Mouse (Mus musculus) left cerebral cortex, adult 2 months (tissue): Measurements from ENCODE around the gene Slco2a1. TPM values are rescaled to one million over a fixed set of nuclear protein-coding genes. Genes with fewer than 3 reads are reported as not detected.

Experiments used
- DNase-seq, 2 experiments: peaks; one replicate each; pipeline ENCODE4 v3.0.0; 2021 to 2022; ENCODE audit warnings: low spot score in 2 of 2, mixed read lengths in 1 of 2; ENCODE audit errors: extremely low spot score in 1 of 2
- H3K27ac ChIP-seq: fragments of 200-600 bp; 2 replicates; pipeline ENCODE4 v1.8.1; 2022
- H3K4me3 ChIP-seq: fragments of 200-600 bp; 2 replicates; pipeline ENCODE4 v1.8.1; 2022
- CTCF ChIP-seq: fragments of 200-600 bp; IDR thresholded peaks from 2 replicates; pipeline ENCODE4 v1.8.1; 2022; ENCODE audit warnings: antibody characterized with exemption, mild to moderate bottlenecking, moderate library complexity
- intact Hi-C: fragments of 180-260 bp; cut with DNase I; formaldehyde crosslinking; loops from one replicate; pipeline ENCODE4 v1.15.1; 2025
- long read RNA-seq, 2 experiments: library from polyadenylated mRNA; stranded (forward); transcript quantifications; one replicate each; pipeline ENCODE4 v2.0.0; 2021; ENCODE audit warnings: borderline mapping rate in 2 of 2
- total RNA-seq, 2 experiments: library from RNA; stranded (reverse); gene quantifications; 2 replicates each; pipeline ENCODE4 v1.2.3; 2021

The Slco2a1 gene
- total RNA-seq: 1 to 10 TPM in 1 of 2 experiments, under 1 TPM in 1; 0.89 to 1.2 TPM
- long read RNA-seq, experiment 1, full-length matches to known transcripts: 1 of 2 reads
- long read RNA-seq, experiment 1, partial matches to known transcripts: 1 of 2 reads
- long read RNA-seq, experiment 1, other reads (novel, unspliced or antisense): 0 of 2 reads
- long read RNA-seq, experiment 2, full-length matches to known transcripts: 1 of 2 reads
- long read RNA-seq, experiment 2, partial matches to known transcripts: 0 of 2 reads
- long read RNA-seq, experiment 2, other reads (novel, unspliced or antisense): 1 of 2 reads

DNA sequence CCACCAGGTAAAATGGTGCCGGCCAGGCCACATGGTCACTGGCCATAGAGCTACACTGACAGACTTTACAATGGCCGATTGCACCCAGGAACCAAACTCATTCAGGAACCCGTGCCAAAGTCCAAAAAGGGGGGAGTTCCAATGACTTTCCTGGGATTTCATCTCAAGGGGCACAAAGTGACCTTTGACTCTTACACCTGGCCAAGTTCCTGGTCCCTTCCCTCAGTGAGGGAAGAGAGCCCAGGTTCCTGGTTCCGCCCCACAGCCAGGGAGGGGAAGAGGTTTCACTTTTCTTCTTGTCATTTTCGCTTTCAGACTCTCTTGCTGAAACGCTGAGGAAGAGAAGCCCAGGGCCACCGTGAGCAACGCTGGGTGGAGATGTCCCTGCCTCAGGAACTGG, at the start of gene Slco2a1:
Gene Slco2a1 (plus strand): TSS at position 251 of the 400 bp plus-strand sequence.
- no peak within 1 kb of the TSS for H3K4me3 ChIP-seq
- DNase-seq: no peak
- intact Hi-C loops: no loop called here
- TF ChIP-seq CTCF: no peak
- H3K27ac ChIP-seq: no peak within 1 kb of the TSS

DNA sequence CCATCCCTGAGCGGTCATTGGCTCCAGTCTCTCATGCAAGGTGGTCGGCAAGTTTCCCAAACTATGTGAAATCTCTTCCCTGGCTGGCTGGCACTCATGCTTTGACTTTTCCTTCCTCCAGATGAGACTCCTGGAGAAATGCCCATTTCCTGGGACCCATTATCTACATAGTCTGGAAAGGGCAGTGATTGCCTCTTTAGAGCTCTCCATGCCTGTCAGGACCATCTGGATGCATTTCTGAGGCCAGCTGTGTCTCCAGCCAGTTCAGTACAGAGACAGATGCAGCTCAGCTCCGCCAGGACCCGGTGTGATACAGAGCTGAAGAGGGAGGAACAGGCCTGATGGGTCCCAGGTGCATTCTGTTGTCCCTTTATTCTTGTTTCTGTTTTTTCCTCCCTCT, 46.3 kb upstream of the Slco2a1 start:
- no peak overlapping the region for H3K4me3 ChIP-seq
- H3K27ac ChIP-seq: no peak overlapping the region
- intact Hi-C loops: no loop called here
- no peak for DNase-seq
- TF ChIP-seq CTCF: no peak

- intact Hi-C loops: no loop called here
- Histone ChIP-seq H3K27ac (no peak overlapping the region), H3K4me3 (no peak overlapping the region)
- TF ChIP-seq CTCF: no peak
- no peak for DNase-seq
Measured at GRCm38 (mm10) chr9:102944891-102945290, 43.6 kb upstream of the Slco2a1 start.

DNA sequence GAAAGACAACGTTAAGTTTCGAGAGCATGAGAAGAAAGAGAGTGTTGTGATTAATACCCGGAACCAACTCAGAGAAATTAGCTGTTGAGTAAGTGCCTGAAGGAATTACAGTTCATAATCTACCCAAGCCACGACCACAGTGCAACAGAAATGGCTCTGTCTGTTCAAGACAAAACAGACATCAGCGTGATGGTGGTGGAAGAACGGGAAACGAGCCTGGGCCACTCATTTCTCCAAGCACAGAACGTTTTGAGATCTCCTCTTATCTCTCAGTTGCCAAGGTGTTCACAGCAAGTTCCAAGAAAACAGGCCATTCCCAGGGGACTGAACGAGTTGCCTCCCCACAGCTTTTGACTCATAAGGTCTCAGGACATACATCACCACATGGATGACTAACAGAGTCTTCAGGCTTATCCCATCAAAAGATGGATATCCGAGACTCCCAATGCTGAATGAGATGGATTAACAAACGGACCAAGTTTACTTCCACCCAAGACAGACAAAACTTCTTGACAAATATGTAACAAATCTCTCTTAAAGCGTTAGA, 42.0 kb upstream of the Slco2a1 start:
- no peak for TF ChIP-seq CTCF
- DNase-seq: no peak
- intact Hi-C loops: no loop called here
- no peak overlapping the region for H3K27ac ChIP-seq
- H3K4me3 ChIP-seq: no peak overlapping the region

DNA sequence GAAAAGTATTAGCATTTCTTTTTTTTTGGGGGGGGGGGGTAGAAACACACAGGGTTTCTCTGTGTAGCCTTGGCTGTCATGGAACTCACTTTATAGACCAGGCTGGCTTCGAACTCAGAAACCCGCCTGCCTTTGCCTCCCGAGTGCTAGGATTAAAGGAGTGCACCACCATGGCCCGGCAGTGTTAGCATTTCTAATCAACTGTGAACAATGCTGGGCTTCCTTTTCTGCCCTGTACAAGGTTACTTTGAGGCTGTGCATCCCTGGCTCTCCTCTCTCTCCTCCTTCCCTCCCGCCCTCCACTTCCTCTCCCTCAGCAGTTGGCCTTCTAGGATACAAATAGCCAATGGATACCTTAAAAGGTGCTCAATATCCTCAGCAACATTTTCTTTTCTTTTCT, 39.8 kb upstream of the Slco2a1 start:
- no peak overlapping the region for H3K4me3 ChIP-seq

DNA sequence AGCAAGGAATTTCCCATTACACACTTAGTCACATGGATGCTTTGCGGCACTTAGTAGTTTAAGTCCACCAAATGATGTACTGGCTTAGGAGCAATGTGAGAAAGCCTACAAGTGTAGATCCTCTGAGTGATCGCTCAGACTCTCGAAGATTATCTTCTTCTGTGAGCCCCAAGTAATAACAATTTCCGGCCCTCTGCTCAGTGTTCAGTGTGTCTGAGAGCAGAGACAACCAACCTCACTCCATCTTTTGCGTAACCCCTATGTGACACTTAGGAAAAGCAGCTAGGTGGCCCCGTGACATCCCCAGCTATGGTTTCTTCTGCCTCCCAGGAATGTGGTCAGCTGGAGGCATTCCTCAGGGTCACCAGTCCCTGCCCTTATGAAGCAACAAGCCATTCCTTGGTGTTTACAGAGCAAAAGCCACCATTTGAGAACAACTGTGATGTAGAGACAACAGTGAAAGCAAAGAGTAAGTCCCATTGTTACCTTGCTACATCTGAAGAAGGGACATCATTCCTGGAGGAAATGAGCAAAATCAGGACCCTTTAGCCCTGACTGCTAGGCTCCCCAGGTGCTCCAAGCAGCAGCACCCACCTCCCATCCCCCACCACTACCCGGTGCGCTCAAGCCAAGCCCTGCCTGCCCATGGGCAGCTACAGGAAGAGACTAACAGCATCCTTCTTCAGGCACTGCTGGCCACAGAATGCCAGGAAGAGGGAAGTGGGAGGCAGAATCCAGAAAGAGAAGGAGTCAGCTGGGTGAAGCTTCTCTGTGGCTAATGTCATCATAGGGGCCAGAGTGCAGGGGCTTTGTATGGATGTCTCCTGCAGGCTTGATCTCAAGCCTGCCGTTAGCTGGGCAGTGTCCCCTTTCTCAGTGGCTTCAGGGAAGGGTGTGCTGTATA, 37.2 kb upstream of the Slco2a1 start:
- no peak for DNase-seq
- TF ChIP-seq CTCF: no peak
- no peak overlapping the region for H3K27ac ChIP-seq
- no peak overlapping the region for H3K4me3 ChIP-seq
- intact Hi-C loops: no loop called here

More for the DNA sequence above, 39.8 kb upstream of the Slco2a1 start:
- no peak for DNase-seq
- no peak for TF ChIP-seq CTCF
- no peak overlapping the region for H3K27ac ChIP-seq
- intact Hi-C loops: no loop called here

DNA sequence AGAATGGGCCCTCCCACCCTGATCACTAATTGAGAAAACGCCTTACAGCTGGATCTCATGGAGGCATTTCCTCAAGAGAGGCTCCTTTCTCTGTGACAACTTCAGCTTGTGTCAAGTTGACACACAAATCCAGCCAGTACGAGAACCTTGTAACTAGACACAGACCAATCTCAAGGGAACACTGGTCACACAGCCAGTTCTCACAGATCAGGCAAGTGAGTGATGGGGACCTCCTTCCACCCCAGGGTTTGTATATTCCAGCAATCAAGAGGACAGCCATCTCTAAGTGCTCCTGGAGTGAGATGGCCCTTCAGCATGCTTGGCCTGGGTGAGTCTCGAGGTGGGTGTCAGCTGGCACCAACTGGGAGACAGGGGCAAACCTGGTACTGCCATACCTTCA, 32.6 kb upstream of the Slco2a1 start:
- TF ChIP-seq CTCF: no peak
- intact Hi-C loops: no loop called here
- Histone ChIP-seq H3K27ac (no peak overlapping the region), H3K4me3 (no peak overlapping the region)
- no peak for DNase-seq

DNA sequence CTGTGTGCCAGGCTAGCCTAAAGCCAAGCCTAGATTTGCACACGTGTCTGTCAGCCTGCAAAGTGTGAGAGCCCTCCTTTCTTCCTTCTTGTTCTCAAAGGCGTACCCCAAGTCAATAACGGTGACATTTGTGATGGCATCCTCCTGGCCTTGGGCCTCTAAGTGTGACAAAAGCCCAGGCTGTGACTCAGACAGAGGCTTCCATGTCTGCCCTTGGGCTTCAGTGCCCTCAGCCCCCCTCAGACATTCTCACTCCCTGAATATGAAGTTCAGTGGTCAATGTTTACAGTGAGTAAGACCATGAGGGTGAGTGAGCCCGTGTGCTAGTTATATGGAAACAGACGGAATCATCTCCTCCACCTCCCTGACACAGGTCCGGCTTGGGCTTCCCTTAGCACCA, 29.8 kb upstream of the Slco2a1 start:
- TF ChIP-seq CTCF: no peak
- Histone ChIP-seq H3K27ac (no peak overlapping the region), H3K4me3 (no peak overlapping the region)
- intact Hi-C loops: no loop called here
- no peak for DNase-seq

DNA sequence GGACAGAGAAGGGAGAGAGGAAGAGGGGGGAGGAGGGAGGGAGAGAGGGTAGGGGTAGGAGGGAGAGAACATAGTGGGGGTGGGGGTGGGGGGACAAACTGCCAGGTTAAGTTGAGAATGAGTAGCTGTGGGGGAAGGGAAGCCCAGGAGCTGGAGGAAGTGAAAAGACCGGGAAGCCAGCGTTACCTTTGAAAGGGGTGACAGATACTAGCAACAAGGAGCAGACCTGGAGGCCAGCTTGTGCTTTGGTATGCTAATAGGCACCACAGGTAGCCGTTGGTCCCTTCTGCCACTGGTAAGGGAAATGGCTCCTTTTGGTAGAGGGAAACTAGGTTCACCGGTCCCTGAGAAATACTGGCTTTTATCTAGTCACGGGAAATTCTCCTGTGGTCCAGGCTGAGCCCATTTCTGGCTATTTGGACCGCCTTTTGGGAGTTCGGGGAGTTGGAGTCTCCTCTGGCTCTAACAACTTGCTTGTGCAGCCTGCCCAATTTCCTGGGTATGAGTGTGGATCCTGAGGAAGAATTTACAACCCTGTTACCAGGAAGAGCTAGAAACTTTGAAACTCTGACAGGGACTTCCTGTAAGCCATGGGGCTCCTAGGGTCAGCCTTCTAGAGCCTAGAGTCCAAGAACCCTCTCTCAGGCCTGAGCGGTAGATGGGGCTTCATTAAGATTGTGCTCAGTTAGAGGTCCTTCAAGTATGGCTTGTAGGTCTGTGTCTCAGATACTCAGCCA, 27.0 kb upstream of the Slco2a1 start:
- Histone ChIP-seq H3K27ac (no peak overlapping the region), H3K4me3 (no peak overlapping the region)
- TF ChIP-seq CTCF: no peak
- intact Hi-C loops: no loop called here
- DNase-seq: no peak

GRCm38 (mm10) chr9:102962093-102962788, 26.3 kb upstream of the Slco2a1 start:
- intact Hi-C loops: no loop called here
- no peak for TF ChIP-seq CTCF
- Histone ChIP-seq H3K4me3 (no peak overlapping the region), H3K27ac (no peak overlapping the region)
- DNase-seq: no peak

DNA sequence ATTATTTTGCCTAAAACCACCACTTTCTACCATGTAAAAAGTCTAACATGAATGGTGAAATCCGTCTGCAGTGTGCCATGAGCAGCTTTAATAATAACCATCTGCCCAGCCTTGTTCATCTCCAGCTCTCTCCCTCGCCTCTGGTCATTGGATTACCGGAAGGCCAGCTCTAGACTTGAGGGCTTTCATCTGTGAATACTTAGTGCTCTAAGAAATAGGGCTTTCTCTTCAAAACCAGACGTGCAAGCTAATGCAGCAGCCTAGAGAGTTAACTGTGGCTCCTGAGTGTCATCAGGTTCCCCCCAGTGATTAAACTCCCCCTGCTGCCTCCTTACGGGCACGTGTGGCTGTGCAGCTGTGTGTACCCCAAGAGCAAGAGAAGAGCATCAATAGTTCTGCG, 25.2 kb upstream of the Slco2a1 start:
- Histone ChIP-seq H3K4me3 (no peak overlapping the region), H3K27ac (no peak overlapping the region)
- no peak for DNase-seq
- no peak for TF ChIP-seq CTCF
- intact Hi-C loops: no loop called here
